Mouse (Mus musculus) T-cell, adult 2 months (primary cell): ENCODE measurements around the gene Reep1.

Experiments used
- DNase-seq: peaks from one replicate; pipeline ENCODE4 v3.0.0; 2022; ENCODE audit warnings: low spot score

Reep1 gene

DNA sequence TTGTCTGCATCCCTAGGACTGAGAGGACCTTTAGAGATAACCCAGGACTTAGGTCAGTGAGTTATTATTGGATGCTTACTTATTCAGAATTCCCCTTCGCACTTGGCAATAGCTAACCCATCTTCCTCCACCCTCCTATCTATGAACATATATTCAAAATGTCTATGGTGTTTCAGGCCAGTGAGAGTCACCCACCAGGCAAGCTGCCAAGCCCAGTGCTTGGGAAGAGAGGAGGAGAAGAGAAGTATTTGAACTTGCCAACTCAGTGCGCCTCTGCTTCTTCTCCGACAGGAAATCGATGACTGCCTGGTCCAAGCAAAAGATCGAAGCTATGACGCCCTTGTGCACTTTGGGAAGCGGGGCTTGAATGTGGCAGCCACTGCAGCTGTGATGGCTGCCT is 73.1 kb downstream of the Reep1 start:
- DNase-seq: no peak

- DNase-seq: no peak
Observed at GRCm38 (mm10) chr6:71783165-71783564, 75.8 kb downstream of the Reep1 start.

GRCm38 (mm10) chr6:71788348-71788747 is 81.0 kb downstream of the Reep1 start:
- DNase-seq: no peak

DNA sequence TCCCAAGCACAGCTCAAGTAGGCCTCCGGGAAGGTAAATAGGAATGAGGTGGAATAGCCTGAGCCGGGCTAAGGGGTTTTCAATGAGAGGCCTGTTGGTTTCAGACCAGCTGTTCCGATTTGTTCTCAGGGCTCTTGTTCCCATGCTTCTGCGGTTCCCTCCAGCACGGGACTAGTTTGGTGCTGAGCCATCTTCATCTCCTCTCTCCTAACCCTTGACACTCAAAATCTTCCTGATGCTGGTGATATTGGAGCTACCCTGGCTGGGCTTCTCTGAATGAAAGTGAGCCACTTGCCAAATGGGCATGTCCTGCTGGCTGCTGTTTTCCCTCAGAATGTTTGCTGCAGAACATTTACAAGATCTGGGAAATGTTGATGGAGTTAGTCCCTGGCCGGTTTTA is 84.4 kb downstream of the Reep1 start:
- DNase-seq: no peak

DNA sequence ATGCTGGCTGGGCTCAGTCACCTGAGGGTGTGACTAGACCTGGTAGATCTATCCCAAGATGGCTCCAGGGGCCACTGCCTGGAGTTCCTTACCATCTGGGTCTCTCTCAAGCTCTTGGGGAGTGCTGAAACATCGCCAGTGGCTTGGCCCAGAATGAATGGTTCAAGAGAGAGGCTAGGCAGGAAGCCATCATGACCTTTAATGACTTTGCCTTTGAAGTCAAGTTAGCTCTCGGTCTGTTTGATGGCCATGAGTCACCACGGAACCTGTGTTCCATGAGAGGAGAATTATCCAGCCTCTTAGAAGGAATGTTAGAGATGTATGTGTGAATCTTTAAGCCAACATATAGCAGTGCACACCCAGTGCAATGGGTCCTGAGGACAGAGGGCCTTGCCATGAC is 92.0 kb downstream of the Reep1 start:
- no peak for DNase-seq

DNA sequence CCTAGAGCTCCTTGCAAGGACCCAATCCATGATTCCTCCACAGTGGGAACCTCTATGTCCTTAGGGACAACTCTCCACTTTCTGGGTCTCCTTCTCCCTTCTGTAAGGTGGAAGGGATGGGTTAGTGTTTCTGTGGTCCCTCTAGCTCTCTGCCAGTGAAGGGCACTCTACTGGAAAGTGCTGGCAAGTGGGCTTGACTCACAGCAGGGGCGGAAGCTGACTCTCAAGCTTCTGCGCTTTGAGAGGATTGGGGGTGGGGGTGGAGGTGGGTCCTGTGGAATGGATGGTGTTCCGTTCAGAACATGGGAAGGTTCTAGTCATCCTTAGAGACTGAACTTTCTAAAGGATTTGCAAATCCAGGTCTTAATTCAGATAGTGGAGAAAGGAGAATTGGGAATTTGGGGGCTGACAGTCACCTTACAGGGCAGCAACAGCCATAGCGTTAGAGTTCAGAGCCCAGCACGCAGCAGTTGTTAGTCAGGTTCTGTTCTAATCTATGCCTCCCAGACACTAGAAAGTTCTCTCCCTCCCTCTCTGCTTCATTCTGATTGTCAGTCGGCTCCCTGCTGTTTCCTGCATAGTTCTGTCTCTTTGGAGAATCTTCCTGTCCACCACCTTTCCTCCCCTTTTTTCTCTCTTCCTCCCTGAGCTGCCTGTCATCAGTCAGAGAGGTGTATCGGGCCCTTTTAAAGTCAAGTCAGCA is 93.8 kb downstream of the Reep1 start:
- no peak for DNase-seq

GRCm38 (mm10) chr6:71801714-71802094 is 94.3 kb downstream of the Reep1 start:
- no peak for DNase-seq

DNA sequence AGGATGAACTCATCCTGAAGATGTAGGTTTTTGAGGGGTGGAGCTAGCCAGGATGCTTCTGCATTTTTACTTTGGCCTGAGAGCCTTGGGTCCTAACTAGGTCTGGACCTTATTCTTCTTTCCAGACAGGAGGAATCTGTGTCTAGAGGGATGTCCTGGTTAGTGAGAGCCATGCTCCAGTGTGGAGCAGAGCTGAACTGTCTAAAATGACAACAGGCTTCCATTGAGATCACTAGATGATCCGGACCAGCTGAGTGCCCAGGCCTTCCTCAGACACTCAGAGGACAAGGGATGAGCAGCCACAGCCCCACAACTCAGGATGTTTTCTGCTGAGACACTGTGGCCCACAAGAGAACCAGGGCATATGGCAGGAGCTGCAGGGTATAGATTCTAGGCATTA is 96.2 kb downstream of the Reep1 start:
- DNase-seq: no peak

- peak; percentile 62 for DNase-seq
Observed at GRCm38 (mm10) chr6:71804061-71804829, 96.9 kb downstream of the Reep1 start.

GRCm38 (mm10) chr6:71806713-71807112 is 99.4 kb downstream of the Reep1 start:
- no peak for DNase-seq

DNA sequence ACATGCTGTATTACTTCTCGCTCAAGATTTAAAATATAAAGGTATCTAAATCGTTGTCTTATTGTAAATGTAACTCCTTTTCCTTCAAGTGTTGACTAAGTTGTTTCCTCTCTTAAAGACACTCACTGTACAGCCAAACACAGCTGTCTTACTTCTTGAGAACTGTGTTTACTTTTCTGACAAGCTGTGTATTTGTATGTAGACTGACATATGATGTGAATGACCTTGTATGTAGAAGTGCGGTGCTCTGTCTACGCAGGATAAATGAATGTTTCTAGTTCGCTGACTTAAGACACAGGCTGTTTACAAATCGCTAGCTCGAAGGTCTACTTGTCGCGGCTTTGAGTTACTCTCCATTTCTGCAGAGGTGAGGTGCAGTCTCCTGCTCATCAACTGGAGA is 102.5 kb downstream of the Reep1 start:
- DNase-seq: no peak

- no peak for DNase-seq
Observed at GRCm38 (mm10) chr6:71812820-71813219, 105.5 kb downstream of the Reep1 start.

GRCm38 (mm10) chr6:71819764-71820292 is 112.5 kb downstream of the Reep1 start:
- DNase-seq: no peak

- no peak for DNase-seq
Observed at GRCm38 (mm10) chr6:71823085-71823484, 115.7 kb downstream of the Reep1 start.

DNA sequence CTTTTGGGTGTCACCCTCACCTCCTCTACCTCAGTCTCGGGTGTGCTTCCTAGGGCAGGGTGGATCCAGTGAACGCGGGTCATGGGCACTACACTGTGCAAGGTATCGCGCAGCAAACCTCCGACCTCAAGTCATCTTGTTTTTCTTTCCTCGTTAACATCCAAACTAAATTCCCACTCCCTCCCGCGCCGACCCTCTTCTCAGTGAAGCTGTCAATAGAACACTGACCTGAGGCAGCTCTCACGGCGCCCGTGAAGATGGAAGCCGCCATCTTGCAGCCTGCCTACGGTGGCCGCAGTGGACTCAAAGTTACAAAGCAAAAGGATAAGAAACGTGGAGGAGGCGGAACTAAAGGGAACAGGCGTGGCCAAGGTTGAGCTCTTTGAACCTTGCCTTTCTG is 116.1 kb downstream of the Reep1 start:
- DNase-seq: peak; percentile 88

GRCm38 (mm10) chr6:71823961-71824360 is 116.6 kb downstream of the Reep1 start:
- no peak for DNase-seq

- DNase-seq: no peak
Observed at GRCm38 (mm10) chr6:71826869-71827268, 119.5 kb downstream of the Reep1 start, which contains the start of gene Mrpl35. TSS of gene Mrpl35 (minus strand) at chr6:71826969.

DNA sequence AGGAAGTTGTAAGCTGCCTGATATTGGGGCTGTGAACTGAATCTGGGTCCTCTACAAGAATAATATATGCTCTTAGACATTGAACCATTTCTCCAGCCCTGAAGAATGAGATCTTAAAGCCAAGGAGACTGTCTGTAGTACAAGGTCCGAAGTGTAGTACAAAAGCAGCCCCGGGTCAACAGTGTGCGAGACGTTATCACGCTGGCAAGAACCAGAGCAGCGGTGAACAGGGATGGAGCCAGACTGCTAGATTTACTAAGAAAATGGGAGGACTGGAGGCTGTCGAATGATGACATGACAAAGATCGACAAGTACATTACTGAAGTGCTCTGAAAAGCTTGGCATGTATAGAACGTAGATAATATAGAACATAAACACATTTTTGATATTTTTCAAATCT is 122.4 kb downstream of the Reep1 start:
- no peak for DNase-seq

DNA sequence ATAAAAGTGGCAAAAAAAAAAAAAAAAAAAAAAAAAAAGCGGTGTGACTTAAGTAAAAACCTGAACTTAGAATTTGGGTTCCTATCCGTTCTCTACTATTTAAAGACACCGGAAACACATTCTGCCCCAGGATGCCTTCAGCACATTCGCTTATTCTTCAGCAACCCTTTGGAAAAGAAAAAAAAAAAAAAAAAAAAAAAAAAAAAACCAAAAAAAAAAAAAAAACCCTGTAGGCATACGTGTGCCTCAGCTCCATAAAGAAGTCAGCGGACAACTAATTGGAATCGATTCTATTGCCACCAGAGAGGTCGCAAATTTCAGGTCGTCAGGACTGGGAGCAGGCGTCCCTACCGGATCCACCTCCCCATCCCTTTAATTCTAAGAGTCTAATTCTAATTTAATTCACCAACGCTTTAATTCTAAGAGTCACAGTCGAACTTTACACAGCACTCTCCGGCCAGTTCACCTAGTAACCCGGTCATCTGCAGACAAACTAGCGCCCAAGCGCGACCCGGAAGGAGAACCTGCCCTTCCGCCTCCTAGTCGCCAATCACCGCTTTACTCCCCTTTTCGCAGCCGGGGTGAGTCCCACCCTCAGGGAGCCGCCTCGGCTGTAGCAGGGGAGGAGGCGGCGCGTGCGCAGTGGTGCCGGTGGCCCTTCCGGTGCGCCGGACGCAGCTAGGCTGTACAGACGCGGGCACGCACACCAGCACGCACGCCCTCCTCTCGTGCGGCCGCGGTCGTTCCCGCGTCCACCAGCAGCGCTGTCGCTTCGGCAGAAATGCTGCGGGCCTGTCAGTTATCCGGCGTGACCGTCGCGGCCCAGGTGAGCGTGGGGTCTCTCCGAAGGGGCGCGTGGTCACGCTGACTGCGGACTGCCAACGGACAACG is 123.6 kb downstream of the Reep1 start, which contains the start of gene Immt:
Gene Immt (plus strand): TSS at position 642 of the 891 bp plus-strand sequence.
- DNase-seq: peak; percentile 93

- peak; percentile 95 for DNase-seq
Observed at GRCm38 (mm10) chr6:71831581-71831960, 124.2 kb downstream of the Reep1 start.

GRCm38 (mm10) chr6:71836811-71837210 is 129.4 kb downstream of the Reep1 start:
- DNase-seq: no peak

DNA sequence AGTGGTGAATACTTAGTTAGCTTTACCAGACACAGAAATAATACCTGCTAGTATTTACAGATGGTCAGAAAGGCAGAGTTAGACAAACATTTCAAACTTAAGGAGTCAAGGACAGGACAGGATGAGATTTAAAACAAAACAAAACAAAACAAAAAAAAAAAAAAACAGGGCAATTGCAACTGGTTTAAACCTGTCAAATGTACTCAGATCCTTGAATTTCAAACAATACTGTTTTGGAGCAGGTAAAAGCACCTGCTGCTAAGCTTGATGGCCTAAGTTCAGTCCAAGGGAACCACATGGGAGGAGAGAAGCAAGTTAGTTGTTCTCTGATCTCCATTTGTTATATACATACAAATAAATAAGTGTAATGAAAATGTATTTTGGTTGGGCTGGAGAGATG is 132.5 kb downstream of the Reep1 start:
- no peak for DNase-seq
